Mouse (Mus musculus) lung, postnatal 0 days (tissue): ENCODE data around the gene Znrf3.

Source experiments
- CTCF ChIP-seq: IDR thresholded peaks from 2 replicates; pipeline ENCODE4 v1.5.1; 2016; ENCODE audit warnings: antibody characterized with exemption, mild to moderate bottlenecking
- EP300 ChIP-seq: IDR thresholded peaks from 2 replicates; pipeline ENCODE4 v1.6.1; 2016; ENCODE audit warnings: antibody characterized with exemption, mild to moderate bottlenecking, control low read depth

GRCm38 (mm10) chr11:5411577-5411976 is 33.1 kb downstream of the Znrf3 start:
- TF ChIP-seq CTCF (no peak), EP300 (no peak)
